13 mouse cellular contexts compared by ENCODE assay signal in the genomic region with DNA sequence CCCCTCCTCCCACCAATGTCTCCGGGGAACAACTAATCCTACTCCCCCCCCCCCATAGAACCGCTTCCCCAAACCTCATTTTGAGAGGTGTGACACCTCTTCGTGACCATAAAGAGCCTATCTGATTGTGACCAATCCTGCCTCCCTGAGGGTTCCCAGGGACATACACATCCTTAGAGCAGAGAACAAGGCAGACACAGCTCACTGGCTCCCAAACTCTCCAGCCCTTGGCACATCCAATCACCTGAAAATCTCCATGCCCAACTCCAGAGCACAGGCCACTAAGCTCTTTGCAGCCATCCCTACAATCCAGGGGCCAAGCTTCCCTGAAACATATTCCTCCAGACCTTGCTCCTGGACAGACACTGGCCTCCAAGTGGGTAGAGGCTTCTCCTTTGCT.
DNase-seq lines count a peak whose midpoint lies in the region; ATAC-seq lines count a peak whose summit lies in the region.
"Had no signal": no experiment of that assay in that cellular context is flagged by ENCODE, and none has a peak within 500 bp of the region (broad histone marks: within the 10 kb centered on the region; RNA-seq: fewer than 3 reads in every experiment).

No protein-coding gene starts in this region.

- DNase-seq in neural tube, embryonic 11.5 days (ENCODE audit: low spot score): no peak
- DNase-seq in neural tube, embryonic 10.5 days (ENCODE audit: extremely low spot score, low spot score): no peak
- no peak for DNase-seq in forebrain, embryonic 11.5 days (ENCODE audit: low spot score)
- no peak for DNase-seq in frontal cortex, adult 2 months (ENCODE audit: extremely low spot score in 1 of 2, low spot score in 1 of 2)
- DNase-seq in ovary, postnatal 10 days (ENCODE audit: low spot score): no peak
- DNase-seq: adrenal gland, adult 8-10 months; heart, adult 11 months; kidney, adult 8-10 months; spleen, adult 18-20 months had no signal

- H3K4me3 ChIP-seq in neural tube, embryonic 11.5 days (ENCODE audit: low read depth, low read length): peak overlapping the region; percentile 57; the same call in 1 of the 2 replicates
- no peak overlapping the region for H3K4me3 ChIP-seq in forebrain, embryonic 11.5 days (ENCODE audit: low read depth, low read length)
- H3K4me3 ChIP-seq in intestine, embryonic 15.5 days (replicated peaks): no peak overlapping the region
- peak overlapping the region; percentile 57 for H3K4me3 ChIP-seq in stomach, embryonic 16.5 days (replicated peaks; ENCODE audit: low read length)

- no peak for ATAC-seq in neural tube, embryonic 11.5 days (ENCODE audit: insufficient read depth, low FRiP score, low TSS enrichment)
- ATAC-seq in forebrain, embryonic 11.5 days (replicated peaks; ENCODE audit: low FRiP score): no peak
- no peak for ATAC-seq in intestine, embryonic 15.5 days
- ATAC-seq in stomach, embryonic 16.5 days (ENCODE audit: insufficient read depth, low FRiP score): no peak

- H3K36me3 ChIP-seq in neural tube, embryonic 11.5 days (ENCODE audit: control insufficient read depth, insufficient read depth, low read length): no peaks in the 10 kb centered on the region
- no peaks in the 10 kb centered on the region for H3K36me3 ChIP-seq in forebrain, embryonic 11.5 days (ENCODE audit: control insufficient read depth, insufficient read depth, low read length)
- H3K36me3 ChIP-seq in intestine, embryonic 15.5 days: no peaks in the 10 kb centered on the region
- no peaks in the 10 kb centered on the region for H3K36me3 ChIP-seq in stomach, embryonic 16.5 days (ENCODE audit: control insufficient read depth, insufficient read depth, low read length)
- H3K36me3 ChIP-seq: embryonic facial prominence, embryonic 12.5 days; G1E had no signal

- H3K27me3 ChIP-seq in neural tube, embryonic 11.5 days (ENCODE audit: control insufficient read depth, insufficient read depth, low read length): peaks cover 11% of the 10 kb centered on the region
- H3K27me3 ChIP-seq in forebrain, embryonic 11.5 days (ENCODE audit: control insufficient read depth, insufficient read depth, low read length): peaks cover 15% of the 10 kb centered on the region
- peaks cover 56% of the 10 kb centered on the region for H3K27me3 ChIP-seq in intestine, embryonic 15.5 days (replicated peaks)
- H3K27me3 ChIP-seq in stomach, embryonic 16.5 days (ENCODE audit: control insufficient read depth, insufficient read depth, low read length): peaks cover 45% of the 10 kb centered on the region

- 30% methylated on average over 3 of the region's 3 CpGs for WGBS in neural tube, embryonic 11.5 days
- WGBS in forebrain, embryonic 11.5 days: 20% methylated on average over 3 of the region's 3 CpGs
- 16% methylated on average over 3 of the region's 3 CpGs for WGBS in intestine, embryonic 15.5 days
- 28% methylated on average over 3 of the region's 3 CpGs for WGBS in stomach, embryonic 16.5 days

- no peak overlapping the region for H3K27ac ChIP-seq in neural tube, embryonic 11.5 days (ENCODE audit: low read depth, low read length)
- H3K27ac ChIP-seq in forebrain, embryonic 11.5 days (ENCODE audit: low read depth, low read length): no peak overlapping the region
- H3K27ac ChIP-seq in intestine, embryonic 15.5 days: no peak overlapping the region
- no peak overlapping the region for H3K27ac ChIP-seq in stomach, embryonic 16.5 days (ENCODE audit: low read length)
- H3K27ac ChIP-seq: embryonic facial prominence, embryonic 12.5 days had no signal

- H3K9ac ChIP-seq in neural tube, embryonic 11.5 days (ENCODE audit: low read length): no peak overlapping the region
- 0 out of 2 replicates have a peak overlapping the region, but pooled peaks have one; percentile 64 for H3K9ac ChIP-seq in forebrain, embryonic 11.5 days (ENCODE audit: low read length)
- H3K9ac ChIP-seq in intestine, embryonic 15.5 days: no peak overlapping the region
- H3K9ac ChIP-seq in stomach, embryonic 16.5 days (ENCODE audit: low read length): no peak overlapping the region
- H3K9ac ChIP-seq: embryonic facial prominence, embryonic 12.5 days had no signal

- peak overlapping the region; percentile 87 for H3K4me2 ChIP-seq in neural tube, embryonic 11.5 days (ENCODE audit: low read depth)
- H3K4me2 ChIP-seq in forebrain, embryonic 11.5 days (ENCODE audit: low read depth, low read length, severe bottlenecking): peak overlapping the region; percentile 85
- peak overlapping the region; percentile 93; the same call in 1 of the 2 replicates for H3K4me2 ChIP-seq in intestine, embryonic 15.5 days (replicated peaks)
- peak overlapping the region; percentile 81; the same call in 1 of the 2 replicates for H3K4me2 ChIP-seq in stomach, embryonic 16.5 days (ENCODE audit: low read depth, low read length)

- H3K4me1 ChIP-seq in neural tube, embryonic 11.5 days (ENCODE audit: control insufficient read depth, insufficient read depth, low read length): 0 out of 2 replicates have a peak, but pooled peaks cover 5% of the 10 kb centered on the region
- peaks cover 4% of the 10 kb centered on the region; the same call in 1 of the 2 replicates for H3K4me1 ChIP-seq in forebrain, embryonic 11.5 days (replicated peaks; ENCODE audit: control insufficient read depth, insufficient read depth, low read length)
- peaks cover 9% of the 10 kb centered on the region for H3K4me1 ChIP-seq in intestine, embryonic 15.5 days (replicated peaks)
- H3K4me1 ChIP-seq in stomach, embryonic 16.5 days (ENCODE audit: control insufficient read depth, insufficient read depth, low read length): no peaks in the 10 kb centered on the region

- H3K9me3 ChIP-seq in neural tube, embryonic 11.5 days (ENCODE audit: control insufficient read depth, low read length): no peaks in the 10 kb centered on the region
- H3K9me3 ChIP-seq in forebrain, embryonic 11.5 days (ENCODE audit: control insufficient read depth, low read length): no peaks in the 10 kb centered on the region
- H3K9me3 ChIP-seq in intestine, embryonic 15.5 days: no peaks in the 10 kb centered on the region
- no peaks in the 10 kb centered on the region for H3K9me3 ChIP-seq in stomach, embryonic 16.5 days (replicated peaks; ENCODE audit: control insufficient read depth, low read length)
- H3K9me3 ChIP-seq: embryonic facial prominence, embryonic 12.5 days had no signal

Comparison
In these comparisons a context has a peak if more than half of its experiments do, and no peak if none do; other contexts are left out.
1. H3K4me3 ChIP-seq: peak in neural tube, embryonic 11.5 days (single experiment) and stomach, embryonic 16.5 days (single experiment); none in forebrain, embryonic 11.5 days (single experiment) and intestine, embryonic 15.5 days (single experiment).
2. Peak in every context shown above with its lines, with median percentiles within 50 percentile points of each other: H3K4me2 ChIP-seq.